Mouse (Mus musculus): ENCODE measurements around the gene Trim80. TPM values are rescaled to one million over a fixed set of nuclear protein-coding genes. Genes with fewer than 3 reads are reported as not detected.
"Not testable (repeated sequence)": the region's sequence is repeated elsewhere in the genome, so short reads cannot be mapped to it uniquely, and the experiment has no call there.

Trim80 gene
- polyA plus RNA-seq, 1 experiment from 2014 or later: 0.26 TPM

DNA sequence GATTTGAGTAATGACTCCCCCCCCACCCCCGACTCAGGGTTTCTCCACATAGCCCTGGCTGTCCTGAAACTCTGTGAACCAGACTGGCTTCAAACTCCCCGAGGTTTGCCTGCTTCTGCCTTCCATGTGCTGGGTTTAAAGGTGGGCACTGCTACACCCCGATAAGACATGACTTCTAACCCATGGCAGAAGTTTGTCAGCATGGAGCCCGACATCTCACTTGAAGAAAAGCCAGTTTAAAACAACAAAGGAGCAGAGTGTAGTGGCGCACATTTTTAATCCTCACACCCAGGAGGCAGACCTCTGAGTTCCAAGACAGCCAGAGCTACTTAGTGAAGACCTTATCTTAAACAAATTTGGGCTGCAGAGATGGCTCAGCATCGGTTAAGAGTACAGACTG, 52.0 kb downstream of the Trim80 start:
- Histone ChIP-seq H3K4me1 (ENCODE audit: control insufficient read depth, insufficient read depth, low read length) (peaks cover 18% of the 10 kb centered on the region), H3K4me2 (ENCODE audit: low read depth, low read length) (peak overlapping the region; percentile 90), H3K9me3 (replicated peaks; ENCODE audit: control insufficient read depth, low read length) (no peaks in the 10 kb centered on the region), H3K27me3 (ENCODE audit: control insufficient read depth, insufficient read depth, low read length) (no peaks in the 10 kb centered on the region), H3K4me3 (replicated peaks; ENCODE audit: low read length) (peak overlapping the region; percentile 72), H3K27ac (ENCODE audit: low read length) (no peak overlapping the region), H3K36me3 (ENCODE audit: control insufficient read depth, insufficient read depth, low read length) (peaks cover 4% of the 10 kb centered on the region; the same call in 1 of the 2 replicates), H3K9ac (ENCODE audit: low read length) (peak overlapping the region; percentile 83)
- 31% methylated on average over 6 of the region's 6 CpGs for WGBS
- ATAC-seq (ENCODE audit: insufficient read depth, low FRiP score): no peak

DNA sequence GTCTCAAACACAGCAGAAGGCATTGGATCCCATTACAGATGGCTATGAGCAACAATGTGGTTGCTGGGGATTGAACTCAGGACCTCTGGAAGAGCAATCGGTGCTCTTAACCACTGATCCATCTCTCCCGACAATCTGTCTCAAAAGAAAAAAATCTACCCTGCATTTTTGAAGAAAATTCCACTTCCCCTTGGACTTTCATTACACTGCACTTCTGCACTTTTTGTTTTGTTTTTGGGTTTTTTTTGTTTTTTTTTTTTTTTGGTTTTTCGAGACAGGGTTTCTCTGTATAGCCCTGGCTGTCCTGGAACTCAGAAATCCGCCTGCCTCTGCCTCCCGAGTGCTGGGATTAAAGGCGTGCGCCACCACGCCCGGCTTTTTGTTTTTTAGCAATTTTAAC, 56.2 kb downstream of the Trim80 start:
- not testable (repeated sequence) for H3K27ac ChIP-seq (ENCODE audit: low read length); H3K9me3 ChIP-seq (replicated peaks; ENCODE audit: control insufficient read depth, low read length); H3K27me3 ChIP-seq (ENCODE audit: control insufficient read depth, insufficient read depth, low read length); H3K4me2 ChIP-seq (ENCODE audit: low read depth, low read length); H3K4me1 ChIP-seq (ENCODE audit: control insufficient read depth, insufficient read depth, low read length); H3K9ac ChIP-seq (ENCODE audit: low read length); ATAC-seq (ENCODE audit: insufficient read depth, low FRiP score); H3K4me3 ChIP-seq (replicated peaks; ENCODE audit: low read length)
- whole genome bisulfite sequencing: 83% methylated on average over 9 of the region's 9 CpGs
- H3K36me3 ChIP-seq (ENCODE audit: control insufficient read depth, insufficient read depth, low read length): peaks cover 18% of the 10 kb centered on the region; the same call in 1 of the 2 replicates

Small RNAs within 50 kb of the gene (microRNA-seq; reads per million reads assigned to microRNA genes)
- not detected for gene Mir3968

Other genes with a start within 250 kb of the Trim80 start
- not detected in 2 replicates for gene Grin2c, start 173.3 kb upstream of the Trim80 start, polyA plus RNA-seq (2015; fragmentation: Nextera tagmentation; extraction: Ambion mirVana)
- 15.4 and 15.9 TPM in 2 replicates for gene Fdxr, start 163.5 kb upstream of the Trim80 start, polyA plus RNA-seq (2015; fragmentation: Nextera tagmentation; extraction: Ambion mirVana)
- 1.6 and 1.7 TPM in 2 replicates for gene Fads6, start 142.9 kb upstream of the Trim80 start, polyA plus RNA-seq (2015; fragmentation: Nextera tagmentation; extraction: Ambion mirVana)
- gene Otop2, start 133.4 kb upstream of the Trim80 start, polyA plus RNA-seq (2015; fragmentation: Nextera tagmentation; extraction: Ambion mirVana): 1.9 and 2.5 TPM in 2 replicates
- gene Ush1g, start 118.5 kb upstream of the Trim80 start, polyA plus RNA-seq (2015; fragmentation: Nextera tagmentation; extraction: Ambion mirVana): 0.62 and 0.76 TPM in 2 replicates
- 4.6 and 8.4 TPM in 2 replicates for gene Otop3, start 105.8 kb upstream of the Trim80 start, polyA plus RNA-seq (2015; fragmentation: Nextera tagmentation; extraction: Ambion mirVana)
- gene Hid1, start 72.8 kb upstream of the Trim80 start, polyA plus RNA-seq (2015; fragmentation: Nextera tagmentation; extraction: Ambion mirVana): 44.0 and 46.2 TPM in 2 replicates
- gene Cdr2l, start 58.6 kb upstream of the Trim80 start, polyA plus RNA-seq (2015; fragmentation: Nextera tagmentation; extraction: Ambion mirVana): 6.1 and 6.6 TPM in 2 replicates
- 160 and 162 TPM in 2 replicates for gene Mrpl58, start 36.8 kb upstream of the Trim80 start, polyA plus RNA-seq (2015; fragmentation: Nextera tagmentation; extraction: Ambion mirVana)
- gene Atp5h, start 20.6 kb upstream of the Trim80 start, polyA plus RNA-seq (2015; fragmentation: Nextera tagmentation; extraction: Ambion mirVana): 746 and 843 TPM in 2 replicates
- gene Kctd2, start 20.4 kb upstream of the Trim80 start, polyA plus RNA-seq (2015; fragmentation: Nextera tagmentation; extraction: Ambion mirVana): 3.2 and 3.6 TPM in 2 replicates
- gene Slc16a5, start 21.9 kb downstream of the Trim80 start, polyA plus RNA-seq (2015; fragmentation: Nextera tagmentation; extraction: Ambion mirVana): 2.8 and 3.7 TPM in 2 replicates
- gene Armc7, start 35.1 kb downstream of the Trim80 start, polyA plus RNA-seq (2015; fragmentation: Nextera tagmentation; extraction: Ambion mirVana): 7.9 and 8.0 TPM in 2 replicates
- 112 and 113 TPM in 2 replicates for gene Nt5c, start 51.3 kb downstream of the Trim80 start, polyA plus RNA-seq (2015; fragmentation: Nextera tagmentation; extraction: Ambion mirVana)
- gene Jpt1, start 73.8 kb downstream of the Trim80 start, polyA plus RNA-seq (2015; fragmentation: Nextera tagmentation; extraction: Ambion mirVana): 454 and 457 TPM in 2 replicates
- 687 and 737 TPM in 2 replicates for gene Sumo2, start 95.7 kb downstream of the Trim80 start, polyA plus RNA-seq (2015; fragmentation: Nextera tagmentation; extraction: Ambion mirVana)
- gene Nup85, start 123.9 kb downstream of the Trim80 start, polyA plus RNA-seq (2015; fragmentation: Nextera tagmentation; extraction: Ambion mirVana): 138 and 141 TPM in 2 replicates
- 78.5 and 91.1 TPM in 2 replicates for gene Mrps7, start 163.4 kb downstream of the Trim80 start, polyA plus RNA-seq (2015; fragmentation: Nextera tagmentation; extraction: Ambion mirVana)
- gene Gga3, start 163.5 kb downstream of the Trim80 start, polyA plus RNA-seq (2015; fragmentation: Nextera tagmentation; extraction: Ambion mirVana): 17.4 and 18.8 TPM in 2 replicates
- gene Mif4gd, start 172.4 kb downstream of the Trim80 start, polyA plus RNA-seq (2015; fragmentation: Nextera tagmentation; extraction: Ambion mirVana): 35.9 and 47.4 TPM in 2 replicates
- gene Slc25a19, start 187.8 kb downstream of the Trim80 start, polyA plus RNA-seq (2015; fragmentation: Nextera tagmentation; extraction: Ambion mirVana): 22.1 and 22.7 TPM in 2 replicates

Data from stomach, embryonic 16.5 days (tissue).